Mouse (Mus musculus) heart, postnatal 10 days (tissue): ENCODE data around the gene Rab3ip. TPM values are rescaled to one million over a fixed set of nuclear protein-coding genes. Genes with fewer than 3 reads are reported as not detected.

ENCODE experiments used
- DNase-seq, 2 experiments: peaks; one replicate each; pipeline ENCODE4 v3.0.0; 2021
- intact Hi-C: fragments of 180-260 bp; cut with DNase I; formaldehyde crosslinking; loops from one replicate; pipeline ENCODE4 v1.15.1; 2025
- total RNA-seq, 2 experiments: library from RNA; stranded (reverse); gene quantifications; 2 replicates each; pipeline ENCODE4 v1.2.3; 2021

Gene Rab3ip
- total RNA-seq, 2 experiments from 2014 or later: 76.8 to 81.6 TPM

DNA sequence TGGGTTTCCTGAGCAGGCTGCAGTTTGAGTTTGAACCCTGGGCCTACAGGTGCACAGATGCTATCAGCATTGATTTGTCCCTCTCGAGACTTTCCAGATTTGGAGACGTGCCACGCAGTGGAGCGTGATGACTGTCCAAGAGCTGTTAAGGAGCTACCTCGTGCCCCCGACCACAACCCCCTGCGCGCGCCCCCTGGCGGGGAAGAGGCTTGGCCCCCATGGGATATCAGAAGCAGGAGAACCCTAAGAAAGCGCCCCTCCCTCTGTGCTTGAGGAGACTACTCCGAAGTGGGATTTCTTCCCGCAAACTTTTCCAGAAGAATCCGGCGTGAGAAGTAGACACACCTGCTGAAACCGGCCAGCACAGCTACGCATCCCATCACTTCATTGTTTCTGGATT lies 12.2 kb upstream of the Rab3ip start:
- intact Hi-C loops: no loop called here
- DNase-seq: no peak

GRCm38 (mm10) chr10:116962152-116962551 lies 11.6 kb upstream of the Rab3ip start:
- DNase-seq: no peak
- intact Hi-C loops: no loop called here

DNA sequence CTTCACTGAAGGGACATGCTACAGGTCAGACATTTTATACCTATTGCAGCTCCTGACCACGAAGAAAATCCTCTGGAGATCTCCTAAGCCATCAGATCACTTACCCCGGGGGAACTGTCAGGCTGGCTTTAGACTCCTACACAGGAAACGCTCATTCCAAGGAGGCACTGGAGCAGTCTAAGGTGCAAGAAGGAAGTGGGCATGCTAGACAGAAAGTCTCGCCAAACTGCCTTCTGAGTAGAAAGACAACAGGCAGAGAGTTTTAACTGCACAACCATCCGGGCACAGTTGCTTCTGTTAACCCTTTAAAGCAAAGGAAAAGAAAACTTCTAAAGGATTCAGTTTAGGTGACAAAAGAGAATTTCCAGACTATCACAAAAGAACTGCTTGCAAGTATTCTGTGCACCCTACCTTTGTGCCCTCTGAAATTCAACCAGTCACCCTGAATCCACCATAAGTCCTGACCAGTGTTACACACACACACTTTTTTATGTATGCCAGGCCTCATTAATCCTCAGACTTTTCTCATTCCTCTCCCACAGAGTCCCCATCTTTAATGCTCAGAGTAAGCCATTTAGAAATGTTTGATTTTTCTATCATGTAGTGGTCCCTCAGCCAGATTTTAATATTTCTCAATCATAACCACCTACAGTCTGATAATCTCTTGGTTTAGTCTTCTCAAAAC lies 7.4 kb upstream of the Rab3ip start:
- no peak for DNase-seq
- intact Hi-C loops: no loop called here

DNA sequence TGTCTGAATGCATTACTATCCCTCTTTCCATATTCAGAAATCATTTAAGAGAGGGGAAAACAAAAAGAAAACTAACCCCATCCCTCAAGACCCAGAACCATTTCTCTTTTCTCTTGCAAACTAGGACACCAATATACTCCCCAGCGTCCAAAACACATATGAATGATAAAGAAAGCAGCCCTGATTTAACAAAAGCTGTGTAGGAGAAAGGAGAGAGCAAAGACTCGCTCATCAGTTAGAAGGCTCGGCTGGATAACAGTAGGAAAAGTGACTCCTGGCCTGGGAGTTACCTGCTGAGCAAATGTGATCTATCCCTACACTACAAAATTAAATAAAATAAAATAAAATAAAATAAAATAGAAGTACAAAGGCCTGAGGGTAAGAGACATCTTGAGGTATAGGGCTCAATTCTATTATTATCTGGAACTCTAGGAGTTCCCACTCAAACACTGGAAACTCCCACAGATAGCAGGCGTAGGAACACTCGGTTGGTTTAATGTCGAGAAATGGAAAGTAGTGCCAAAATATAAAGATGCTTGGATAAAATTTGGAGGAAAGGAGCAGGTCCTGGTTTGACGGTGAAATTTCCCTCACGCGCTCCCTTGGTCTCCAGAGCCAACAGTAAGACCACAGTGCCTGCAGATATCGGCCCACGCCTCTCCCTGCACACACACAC lies 6.1 kb upstream of the Rab3ip start:
- intact Hi-C loops: no loop called here
- DNase-seq: no peak

GRCm38 (mm10) chr10:116955191-116955590 lies 4.6 kb upstream of the Rab3ip start:
- intact Hi-C loops: no loop called here
- DNase-seq: peak; percentile 34 to 43

- intact Hi-C loops: no loop called here
- DNase-seq: no peak
Observed at GRCm38 (mm10) chr10:116950886-116951285, 317 bp upstream of the Rab3ip start.

DNA sequence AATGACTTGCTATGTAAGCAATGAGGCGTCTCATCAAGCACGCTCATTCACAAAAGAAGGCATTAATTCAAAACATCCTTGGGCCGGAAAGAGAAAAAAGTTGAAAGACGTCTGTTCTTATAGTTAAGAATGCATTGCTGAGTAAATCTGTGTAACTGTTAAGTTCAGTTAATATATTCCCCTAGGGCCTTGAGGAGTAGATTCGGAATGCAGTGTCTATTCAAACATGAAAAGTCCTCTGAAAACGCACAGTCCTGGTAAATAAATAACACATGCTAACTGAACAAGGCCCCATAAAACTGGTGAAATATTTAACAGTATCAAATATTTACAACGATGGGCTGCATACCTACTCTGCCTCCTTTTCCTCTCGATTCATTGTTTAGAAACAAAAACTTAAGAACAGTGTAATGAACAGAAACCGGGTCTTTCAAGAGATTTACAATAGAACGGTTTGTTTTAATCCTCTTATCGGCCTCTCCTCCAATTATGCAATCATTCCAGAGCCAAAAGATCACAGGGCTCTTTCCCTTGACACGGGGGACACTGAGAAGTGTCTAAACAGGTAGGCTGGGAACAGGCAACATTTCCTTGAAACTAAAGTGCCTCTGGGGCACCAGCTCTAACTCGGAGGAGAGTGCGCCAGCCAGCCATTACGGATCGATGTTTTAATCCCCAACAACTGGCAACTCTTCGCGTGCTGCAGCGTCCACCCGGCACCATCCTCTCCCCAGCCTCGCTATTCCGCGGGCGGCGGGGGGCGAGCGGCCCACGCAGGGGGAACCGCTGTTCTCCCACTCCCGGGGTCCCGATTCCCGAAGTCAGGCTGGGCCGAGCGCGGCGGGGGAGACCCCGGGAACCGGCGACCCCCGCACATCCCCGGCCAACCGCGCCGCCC lies 1.2 kb downstream of the Rab3ip start:
- intact Hi-C loops: loop anchor here (10.0 kb wide), 2 partner anchors 85 to 1565 kb away; partner anchors contain the start of genes Thap2 and Zfc3h1
- DNase-seq: peak in 1 of 2 experiments; percentile 39

GRCm38 (mm10) chr10:116948414-116948813 lies 2.2 kb downstream of the Rab3ip start:
- intact Hi-C loops: loop anchor here (10.0 kb wide), 2 partner anchors 86 to 1564 kb away; partner anchors contain the start of genes Thap2 and Zfc3h1

DNA sequence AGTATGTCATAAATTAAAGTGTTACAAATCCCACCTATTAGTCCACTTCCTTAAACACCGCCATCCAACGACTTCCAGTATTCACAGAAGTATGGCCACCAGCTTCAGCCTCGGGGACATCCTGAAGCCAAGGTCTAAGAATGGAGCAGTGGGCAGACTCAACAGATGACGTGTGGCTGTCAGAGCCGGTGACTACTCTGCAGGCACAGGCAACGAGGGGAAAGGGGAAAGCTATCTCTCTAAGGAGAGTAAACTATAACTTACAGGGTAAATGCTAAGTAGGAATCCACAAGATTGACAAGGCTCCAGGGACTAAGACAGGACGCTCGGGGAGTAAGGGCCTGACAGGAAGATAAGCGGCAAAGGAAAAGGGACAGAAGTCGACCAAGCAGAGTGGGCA lies 5.6 kb downstream of the Rab3ip start:
- DNase-seq: no peak
- intact Hi-C loops: loop anchor here (10.0 kb wide), 2 partner anchors 90 to 1560 kb away; partner anchors contain the start of genes Thap2 and Zfc3h1

More at GRCm38 (mm10) chr10:116948414-116948813, 2.2 kb downstream of the Rab3ip start:
- no peak for DNase-seq

DNA sequence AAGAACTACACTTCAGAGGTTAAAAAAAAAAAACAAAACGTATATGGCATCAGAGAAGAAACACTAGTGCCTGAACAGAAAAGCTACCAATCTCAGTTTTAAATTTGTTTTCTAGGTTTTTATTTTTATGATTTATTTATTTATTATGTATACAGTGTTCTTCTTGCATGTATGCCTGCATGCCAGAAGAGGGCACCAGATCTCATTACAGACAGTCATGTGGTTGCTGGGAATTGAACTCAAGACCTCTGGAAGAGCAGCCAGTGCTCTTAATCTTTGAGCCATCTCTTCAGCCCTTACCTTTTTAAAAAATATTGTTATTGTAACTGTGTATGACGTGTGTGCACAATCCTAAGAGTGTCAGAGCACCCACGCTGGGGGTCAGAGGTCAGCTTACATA lies 6.4 kb downstream of the Rab3ip start:
- no peak for DNase-seq
- intact Hi-C loops: loop anchor here (10.0 kb wide), 2 partner anchors 91 to 1559 kb away; partner anchors contain the start of genes Thap2 and Zfc3h1

DNA sequence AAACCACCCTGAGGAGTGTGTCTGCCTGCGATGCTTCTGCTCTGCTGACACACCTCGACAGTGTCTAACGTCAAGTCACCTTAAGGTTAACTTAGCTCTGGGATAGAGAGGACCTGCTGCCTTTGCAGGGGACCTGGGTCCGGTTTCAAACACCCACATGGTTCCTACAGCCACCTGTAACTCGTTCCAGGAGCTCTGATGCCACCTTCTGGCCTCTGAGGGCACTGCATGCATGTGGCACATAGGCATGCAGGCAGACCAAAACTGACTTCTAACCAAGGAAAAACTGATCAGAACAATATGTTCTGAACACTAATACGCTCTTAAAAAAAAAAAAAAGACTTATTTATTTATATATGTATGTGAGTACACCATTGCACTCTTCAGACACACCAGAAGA lies 7.5 kb downstream of the Rab3ip start:
- intact Hi-C loops: loop anchor here (10.0 kb wide), 2 partner anchors 92 to 1558 kb away; partner anchors contain the start of genes Thap2 and Zfc3h1
- no peak for DNase-seq

- no peak for DNase-seq
- intact Hi-C loops: no loop called here
Observed at GRCm38 (mm10) chr10:116935028-116935427, 15.5 kb downstream of the Rab3ip start.

DNA sequence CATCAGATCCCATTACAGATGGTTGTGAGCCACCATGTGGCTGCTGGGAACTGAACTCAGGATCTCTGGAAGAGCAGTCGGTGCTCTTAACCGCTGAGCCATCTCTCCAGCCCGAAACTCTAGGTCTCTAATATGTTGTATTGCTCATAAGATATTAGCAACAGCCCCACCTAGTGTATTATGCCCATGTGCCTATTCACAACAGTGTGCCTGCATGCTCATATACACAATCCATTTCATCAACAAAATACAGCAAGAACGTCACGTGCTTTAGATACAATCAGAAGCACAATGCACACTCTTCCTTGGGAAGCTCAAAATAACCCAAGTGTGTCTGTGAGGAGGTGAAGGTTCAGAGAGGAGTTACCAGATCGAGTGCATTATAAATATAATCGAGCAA lies 16.8 kb downstream of the Rab3ip start:
- intact Hi-C loops: no loop called here
- DNase-seq: no peak

DNA sequence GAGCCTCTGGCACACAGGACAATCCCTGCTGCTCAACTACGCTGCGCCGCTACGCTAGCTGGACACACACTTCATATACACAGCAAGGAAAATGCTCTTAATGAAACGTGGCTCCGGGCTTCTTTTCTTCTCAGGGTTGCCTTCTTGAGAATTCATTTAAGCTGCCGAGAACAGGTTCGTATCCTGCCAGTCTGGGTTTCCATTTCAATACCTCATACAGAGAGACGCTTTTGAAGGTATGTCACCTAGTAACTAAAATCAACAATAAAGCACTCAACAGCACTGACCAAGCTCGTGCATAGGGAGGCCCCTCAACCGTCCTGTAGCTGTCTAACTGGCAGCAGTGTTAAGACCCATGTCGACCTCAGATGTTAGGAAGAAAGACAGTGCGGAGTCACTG lies 18.2 kb downstream of the Rab3ip start:
- intact Hi-C loops: no loop called here
- no peak for DNase-seq

DNA sequence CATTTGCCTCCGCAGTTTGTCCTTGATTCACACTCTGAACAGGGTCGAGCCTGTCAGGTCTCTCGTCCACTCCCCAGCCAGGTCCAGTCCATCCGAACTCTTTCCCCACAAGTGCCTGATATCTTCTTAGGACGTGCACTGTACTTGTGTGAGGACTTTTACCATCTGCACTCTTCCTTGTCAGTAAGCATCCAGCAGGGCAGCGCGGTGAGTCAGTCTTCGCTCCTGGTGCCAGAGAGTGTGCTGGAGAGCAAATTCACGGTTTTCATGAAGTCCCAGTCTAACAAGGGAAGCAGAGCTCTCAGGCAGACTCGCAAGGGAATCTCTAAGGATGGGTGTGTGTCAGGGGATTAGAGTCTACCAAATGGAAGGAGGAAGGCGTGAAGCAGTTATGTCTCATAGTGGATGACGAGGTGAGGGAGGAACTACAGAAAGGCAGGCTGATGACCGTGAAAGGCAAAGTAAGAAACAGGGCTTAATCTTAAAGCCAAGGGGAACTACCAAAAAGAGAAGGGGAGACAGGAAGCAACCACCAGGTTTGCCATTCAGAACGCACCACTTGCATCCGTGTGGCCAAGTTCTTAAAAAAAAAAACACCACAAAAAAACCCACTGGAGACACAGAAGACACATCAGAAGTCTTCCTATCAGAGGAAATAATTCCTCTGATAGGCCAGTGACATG lies 18.9 kb downstream of the Rab3ip start:
- no peak for DNase-seq
- intact Hi-C loops: no loop called here

DNA sequence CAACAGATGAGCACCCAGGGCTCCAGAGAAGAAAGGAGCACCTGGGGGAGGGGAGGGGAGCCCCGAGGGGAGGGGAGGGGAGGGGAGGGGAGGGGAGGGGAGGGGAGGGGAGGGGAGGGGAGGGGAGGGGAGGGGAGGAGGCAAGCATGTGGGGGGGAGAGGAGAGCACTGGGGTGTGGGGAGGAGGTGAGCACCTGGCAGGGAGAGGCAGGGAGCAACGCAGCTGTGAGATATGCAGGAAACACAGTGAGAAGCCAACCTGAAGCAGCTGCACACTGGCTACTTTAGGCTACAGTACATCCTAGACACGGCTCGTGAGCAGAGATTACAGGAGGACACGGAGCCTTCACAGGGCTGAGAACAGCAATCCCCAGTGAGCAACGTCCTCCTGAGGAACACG lies 19.6 kb downstream of the Rab3ip start:
- intact Hi-C loops: no loop called here
- DNase-seq: no peak

GRCm38 (mm10) chr10:116930506-116930905 lies 20.1 kb downstream of the Rab3ip start:
- intact Hi-C loops: no loop called here
- peak in 1 of 2 experiments; percentile 24 for DNase-seq

DNA sequence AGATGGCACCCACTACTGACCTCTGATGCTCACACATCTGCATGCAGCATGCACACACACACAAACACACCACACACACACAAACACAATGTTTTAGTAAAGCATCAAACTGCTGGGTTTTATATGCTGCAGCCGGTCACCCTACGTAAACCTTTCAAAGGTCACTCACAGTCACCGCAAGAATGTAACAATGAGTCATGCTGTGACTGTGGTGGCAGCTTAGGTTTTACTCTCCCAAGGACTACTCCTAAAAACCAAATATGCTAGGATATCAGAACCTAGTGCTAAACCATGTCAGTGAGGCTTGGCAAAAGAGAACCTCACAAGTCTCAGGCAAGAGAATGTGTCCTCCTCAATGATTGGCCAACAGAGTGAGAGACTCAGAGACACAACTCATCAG lies 21.7 kb downstream of the Rab3ip start:
- no peak for DNase-seq
- intact Hi-C loops: no loop called here

- no peak for DNase-seq
- intact Hi-C loops: no loop called here
Observed at GRCm38 (mm10) chr10:116926428-116927113, 24.0 kb downstream of the Rab3ip start.
